Mouse (Mus musculus) cerebellum, postnatal 4 days (tissue): Measurements from ENCODE around the gene Gm10750.
"Not testable (repeated sequence)": the region's sequence is repeated elsewhere in the genome, so short reads cannot be mapped to it uniquely, and the experiment has no call there.

Experiments used
- DNase-seq, 2 experiments: peaks; one replicate each; pipeline ENCODE4 v3.0.0; 2022; ENCODE audit warnings: low spot score in 2 of 2, mixed read lengths in 1 of 2

The Gm10750 gene

GRCm38 (mm10) chr2:149017137-149017536 lies at the start of gene Gm10750:
Gene Gm10750, minus strand, starts transcription at chr2:149017237.
- DNase-seq: not testable (repeated sequence)

- no peak for DNase-seq
Observed at GRCm38 (mm10) chr2:149004826-149005225, 12.2 kb downstream of the Gm10750 start.

- no peak for DNase-seq
Observed at GRCm38 (mm10) chr2:149003151-149003550, 13.9 kb downstream of the Gm10750 start, which contains the start of gene Gm1330. Gene Gm1330, minus strand, starts transcription at chr2:149003251.

- DNase-seq: no peak
Observed at GRCm38 (mm10) chr2:148995133-148995532, 21.9 kb downstream of the Gm10750 start.
